Mouse (Mus musculus) megakaryocyte, embryonic 14.5 days (primary cell): ENCODE data around the gene Dad1.

Experiments
- FLI1 ChIP-seq: IDR thresholded peaks from 2 replicates; pipeline ENCODE4 v1.6.1; 2012; ENCODE audit warnings: low read length, inconsistent platforms, mixed read lengths
- GATA1 ChIP-seq: IDR thresholded peaks from 3 replicates; pipeline ENCODE4 v1.6.1; 2012; ENCODE audit warnings: mixed read lengths, low read length, inconsistent platforms, borderline replicate concordance

- no peak for TF ChIP-seq GATA1
- no peak for TF ChIP-seq FLI1
Observed at GRCm38 (mm10) chr14:54228933-54229713, 24.8 kb downstream of the Dad1 start.
